Mouse (Mus musculus) ES-E14 (cell line): ENCODE data around the gene Eif4e1b.

Source experiments
- HCFC1 ChIP-seq: IDR thresholded peaks from 2 replicates; pipeline ENCODE4 v1.6.1; 2012; ENCODE audit warnings: low read length, inconsistent platforms, borderline replicate concordance; ENCODE audit not compliant: insufficient read depth
- ZC3H11A ChIP-seq: IDR thresholded peaks from 2 replicates; pipeline ENCODE4 v1.6.1; 2012; ENCODE audit warnings: low read depth, mild to moderate bottlenecking, inconsistent platforms, low read length, borderline replicate concordance
- ZNF384 ChIP-seq: IDR thresholded peaks from 2 replicates; pipeline ENCODE4 v1.6.1; 2012; ENCODE audit warnings: low read depth, low read length, inconsistent platforms

GRCm38 (mm10) chr13:54821931-54822330 is 38.1 kb downstream of the Eif4e1b start:
- TF ChIP-seq ZNF384 (no peak), HCFC1 (no peak), ZC3H11A (no peak)
